Mouse (Mus musculus) central nervous system, embryonic 11.5 days (tissue): Measurements from ENCODE around the gene Slc39a13. TPM values are rescaled to one million over a fixed set of nuclear protein-coding genes. Genes with fewer than 3 reads are reported as not detected.

Experiments
- polyA plus RNA-seq: library from polyadenylated mRNA; depleted of rRNA; stranded (reverse); fragments of >200 nt; gene quantifications from 2 replicates; pipeline ENCODE4 v1.2.3, GENCODE M21; 2012; rRNA removed

The Slc39a13 gene
- 25.8 and 37.7 TPM in 2 replicates for polyA plus RNA-seq

DNA sequence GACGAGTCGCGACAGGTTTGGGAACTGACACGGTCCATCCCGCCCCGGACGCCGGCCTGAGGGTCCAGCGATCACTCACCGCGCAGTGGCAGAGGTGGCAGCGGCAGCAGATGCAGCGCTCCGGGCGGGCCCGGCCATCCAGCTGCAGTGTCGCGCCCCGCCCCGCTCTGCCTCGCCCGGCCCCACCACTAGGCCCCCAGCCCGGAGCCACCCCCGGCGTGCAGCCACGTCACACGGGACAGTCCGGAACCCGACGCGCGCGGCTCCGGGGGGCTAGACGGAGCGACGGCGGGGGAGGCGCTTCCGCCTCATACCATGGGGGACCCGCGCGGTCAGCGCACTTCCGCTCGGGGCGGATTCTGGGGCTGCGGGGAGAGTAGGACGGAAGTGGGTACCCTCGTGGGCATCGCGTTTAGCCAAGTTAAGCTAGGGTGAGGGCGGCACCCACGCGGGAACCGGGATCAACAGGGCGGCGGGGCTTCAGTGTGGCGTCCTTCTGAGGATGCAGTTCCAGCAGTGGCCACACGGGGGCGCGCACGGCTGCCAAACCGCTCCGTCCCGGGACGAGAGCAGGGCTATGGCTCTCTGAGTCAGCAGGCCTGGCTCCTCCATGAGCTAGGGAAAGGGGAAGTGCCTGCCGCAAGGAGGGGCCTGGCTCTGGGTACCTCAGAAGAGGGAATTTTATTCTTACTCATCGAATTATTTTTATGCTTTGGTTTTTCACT is at the start of gene Slc39a13:
TSS of gene Slc39a13 (minus strand) at position 342 of the 725 bp plus-strand sequence.

DNA sequence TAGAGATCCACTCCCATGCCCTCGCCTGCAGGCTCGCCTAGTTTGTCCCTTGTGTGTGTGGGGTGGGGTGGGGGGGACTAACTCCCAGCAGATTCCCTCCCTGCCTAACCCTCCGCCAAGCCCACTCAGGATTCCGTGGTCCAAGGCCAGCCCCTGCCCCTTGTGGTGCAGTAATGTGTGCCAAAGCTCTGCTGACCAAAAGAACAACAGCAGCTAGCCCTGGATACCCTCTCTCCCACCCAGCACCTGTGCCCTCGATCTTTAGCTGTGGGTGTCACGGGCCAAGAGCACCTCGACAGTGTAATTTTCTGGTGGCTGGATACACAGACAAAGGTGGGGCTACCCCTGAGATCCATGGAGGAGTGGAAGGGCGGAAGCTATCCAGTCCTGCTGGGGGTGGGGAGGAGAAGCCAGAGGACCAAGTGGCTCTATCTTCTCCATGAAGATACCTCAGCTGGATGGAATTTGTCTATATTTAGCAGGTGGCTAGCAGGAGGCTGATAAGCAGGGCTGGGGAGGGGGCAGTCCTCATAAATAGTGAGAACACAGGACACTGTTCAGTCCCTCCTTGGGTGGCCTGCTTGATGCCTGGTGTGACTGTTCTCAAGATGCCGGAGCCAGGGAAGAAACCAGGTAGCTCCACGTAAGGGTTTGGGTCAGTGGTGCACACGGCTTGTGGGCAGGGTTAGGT is 47.5 kb upstream of the Slc39a13 start, which contains the start of gene Mybpc3:
TSS of gene Mybpc3 (plus strand) at position 560 of the 691 bp plus-strand sequence.

DNA sequence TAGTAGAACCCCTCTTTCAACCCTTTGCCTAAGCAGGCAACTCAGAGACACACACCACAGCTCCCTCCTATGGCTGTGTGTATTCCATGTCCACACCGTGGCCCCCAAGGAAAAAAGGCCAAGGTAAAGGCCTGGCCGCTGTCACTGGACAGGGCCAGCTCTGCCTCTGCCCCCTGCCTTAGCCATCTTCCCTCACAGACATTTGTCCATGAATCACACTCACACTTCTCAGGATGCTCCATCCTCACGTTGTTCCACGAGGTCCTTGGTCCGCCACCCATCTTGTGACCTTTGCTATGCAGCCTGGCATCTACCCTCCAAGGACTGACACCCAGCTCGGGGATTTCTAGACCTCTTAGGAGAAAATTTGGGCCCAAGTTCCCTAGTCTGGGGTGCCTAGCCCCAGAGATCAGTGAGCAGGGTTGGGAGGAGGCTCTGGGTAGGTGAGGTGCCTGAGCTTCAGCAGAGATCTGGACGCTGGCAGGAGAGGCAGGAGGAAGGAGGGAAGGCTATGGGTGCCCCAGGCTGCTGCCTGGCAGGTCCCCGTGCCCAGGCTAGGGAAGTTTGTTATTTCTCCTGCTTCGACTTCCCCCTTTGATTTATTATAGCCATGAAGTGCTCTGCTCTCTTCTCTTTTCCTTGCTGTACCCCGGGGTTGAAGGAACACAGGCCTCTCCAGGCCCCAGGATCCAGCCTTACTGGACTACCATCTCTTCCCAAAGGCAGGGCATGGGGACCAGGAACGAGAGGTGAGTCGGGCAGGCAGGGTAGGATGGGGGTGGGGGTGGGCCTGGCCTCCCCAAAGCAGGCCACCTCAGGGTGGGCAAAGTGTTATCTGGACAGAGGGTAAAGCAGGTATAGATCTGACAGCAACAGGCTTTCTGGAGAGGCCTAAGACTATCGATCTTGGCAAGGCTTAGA is 11.8 kb upstream of the Slc39a13 start, which contains the start of gene Spi1:
TSS of gene Spi1 (plus strand) at position 616 of the 921 bp plus-strand sequence.

DNA sequence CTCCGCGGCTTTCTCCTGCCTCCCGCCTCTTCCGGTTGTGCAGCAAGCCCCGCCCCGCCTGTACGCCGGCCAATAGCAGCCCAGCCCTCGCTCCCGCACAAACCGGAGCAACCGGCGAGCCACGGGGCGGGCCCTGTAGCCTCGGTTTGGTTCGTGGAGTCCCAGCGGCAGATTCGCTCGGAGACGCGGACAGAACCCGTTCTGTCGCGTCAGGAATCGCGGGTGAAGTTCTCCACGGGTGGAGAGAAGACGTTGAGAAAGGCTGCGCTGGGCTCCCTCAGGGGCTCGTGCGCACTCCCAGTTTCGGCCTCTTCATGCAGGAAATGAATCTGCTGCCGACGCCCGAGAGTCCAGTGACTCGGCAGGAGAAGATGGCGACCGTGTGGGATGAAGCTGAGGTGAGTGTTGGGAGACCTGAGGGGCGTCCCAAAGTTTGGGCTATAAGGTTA is 16.3 kb downstream of the Slc39a13 start, which contains the start of gene Psmc3:
TSS of gene Psmc3 (plus strand) at position 76 of the 449 bp plus-strand sequence.

DNA sequence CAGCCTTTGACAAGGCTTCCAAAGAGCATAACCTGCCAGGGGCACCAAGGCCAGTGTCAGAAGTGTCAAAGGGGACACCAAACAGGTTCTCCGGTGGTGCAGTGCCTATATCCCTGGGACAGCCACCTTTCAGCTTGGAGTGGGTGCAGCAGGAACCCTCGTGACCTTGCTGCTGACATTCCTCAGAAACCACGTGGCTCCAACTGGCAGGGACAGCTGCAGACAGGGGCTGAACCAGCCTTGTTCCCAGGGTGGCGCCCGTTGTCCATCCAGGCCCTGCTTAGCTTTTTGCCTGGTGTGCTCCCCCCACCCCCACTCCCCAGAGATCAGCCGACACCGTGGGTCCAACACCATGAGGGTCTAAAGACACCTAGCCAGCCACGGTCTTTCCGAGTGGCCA is 34.8 kb downstream of the Slc39a13 start, which contains the start of gene Rapsn:
TSS of gene Rapsn (plus strand) at position 236 of the 400 bp plus-strand sequence.

Other genes starting within 250 kb of the Slc39a13 start
- gene Mtch2, start 223.3 kb downstream of the Slc39a13 start, polyA plus RNA-seq = 166 and 184 TPM in 2 replicates
- 12.7 and 16.8 TPM in 2 replicates for gene C1qtnf4, start 184.6 kb downstream of the Slc39a13 start, polyA plus RNA-seq
- gene Kbtbd4, start 165.7 kb downstream of the Slc39a13 start, polyA plus RNA-seq = 27.0 and 36.5 TPM in 2 replicates
- 142 and 152 TPM in 2 replicates for gene Ndufs3, start 165.6 kb downstream of the Slc39a13 start, polyA plus RNA-seq
- 123 and 128 TPM in 2 replicates for gene Celf1, start 130.0 kb downstream of the Slc39a13 start, polyA plus RNA-seq
- gene Rapsn, start 34.8 kb downstream of the Slc39a13 start, polyA plus RNA-seq = 1.1 and 4.6 TPM in 2 replicates
- 256 and 367 TPM in 2 replicates for gene Psmc3, start 16.4 kb downstream of the Slc39a13 start, polyA plus RNA-seq
- 3.5 and 4.8 TPM in 2 replicates for gene Spi1, start 12.0 kb upstream of the Slc39a13 start, polyA plus RNA-seq
- 8.5 and 12.8 TPM in 2 replicates for gene Mybpc3, start 47.7 kb upstream of the Slc39a13 start, polyA plus RNA-seq
- gene Madd, start 113.4 kb upstream of the Slc39a13 start, polyA plus RNA-seq = 37.2 and 58.5 TPM in 2 replicates
- 3.1 TPM in 2 replicates for gene Nr1h3, start 132.4 kb upstream of the Slc39a13 start, polyA plus RNA-seq
- gene Acp2, start 132.5 kb upstream of the Slc39a13 start, polyA plus RNA-seq = 20.4 and 35.5 TPM in 2 replicates
- gene Ddb2, start 166.6 kb upstream of the Slc39a13 start, polyA plus RNA-seq = 14.6 and 23.9 TPM in 2 replicates
- 33.8 and 60.3 TPM in 2 replicates for gene Pacsin3, start 185.5 kb upstream of the Slc39a13 start, polyA plus RNA-seq
- gene Arfgap2, start 194.6 kb upstream of the Slc39a13 start, polyA plus RNA-seq = 52.3 and 71.9 TPM in 2 replicates